ENCODE assay signal across 30 mouse cellular contexts in the genomic region with DNA sequence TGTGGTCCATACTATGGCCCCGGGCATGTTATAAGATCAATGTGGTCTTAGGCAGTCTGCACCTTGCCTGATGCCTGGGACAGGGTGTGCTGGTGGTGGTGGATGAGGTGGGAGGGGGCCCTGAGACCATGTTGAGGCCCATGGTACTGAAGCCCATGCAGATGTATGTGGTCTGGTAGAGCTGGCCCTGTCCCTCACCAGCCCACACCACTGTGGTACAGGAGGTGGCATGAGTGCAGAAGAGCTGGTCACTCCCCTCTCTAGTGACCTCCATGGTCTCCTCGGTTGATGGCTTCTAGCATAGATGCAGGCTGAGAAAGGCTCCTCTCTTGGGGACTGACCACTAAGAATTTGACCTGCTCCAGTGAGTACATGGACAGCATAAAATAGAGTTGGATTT. TPM values are rescaled to one million over a fixed set of nuclear protein-coding genes. Genes with fewer than 3 reads are reported as not detected.
DNase-seq lines count a peak whose midpoint lies in the region; ATAC-seq lines count a peak whose summit lies in the region.
"Had no signal": no experiment of that assay in that cellular context is flagged by ENCODE, and none has a peak within 500 bp of the region (broad histone marks: within the 10 kb centered on the region; RNA-seq: fewer than 3 reads in every experiment).

No protein-coding gene starts in this region.

- H3K4me3 ChIP-seq in forebrain, embryonic 16.5 days (replicated peaks; ENCODE audit: low read length), result no peak overlapping the region
- no peak overlapping the region for H3K4me3 ChIP-seq in forebrain, embryonic 10.5 days
- no peak overlapping the region for H3K4me3 ChIP-seq in kidney, embryonic 15.5 days (replicated peaks)
- H3K4me3 ChIP-seq in midbrain, embryonic 13.5 days (replicated peaks), result no peak overlapping the region
- no peak overlapping the region for H3K4me3 ChIP-seq in midbrain, embryonic 16.5 days (ENCODE audit: low read depth, low read length)
- H3K4me3 ChIP-seq: neural tube, embryonic 12.5 days had no signal

- H3K9me3 ChIP-seq in forebrain, embryonic 16.5 days (ENCODE audit: control insufficient read depth, low read length), result no peaks in the 10 kb centered on the region
- H3K9me3 ChIP-seq in forebrain, embryonic 10.5 days, result 0 out of 2 replicates have a peak, but pooled peaks cover 4% of the 10 kb centered on the region
- no peaks in the 10 kb centered on the region for H3K9me3 ChIP-seq in kidney, embryonic 15.5 days (replicated peaks)
- no peaks in the 10 kb centered on the region for H3K9me3 ChIP-seq in midbrain, embryonic 13.5 days
- H3K9me3 ChIP-seq in midbrain, embryonic 16.5 days (replicated peaks; ENCODE audit: control insufficient read depth, low read length, poor library complexity, severe bottlenecking), result no peaks in the 10 kb centered on the region
- H3K9me3 ChIP-seq: heart, embryonic 13.5 days; neural tube, embryonic 12.5 days had no signal

- no peak for DNase-seq in forebrain, embryonic 10.5 days (ENCODE audit: extremely low spot score, low spot score)
- no peak for DNase-seq in kidney, adult 18-20 months
- DNase-seq: adrenal gland, postnatal 36 days; cerebellum, adult 9-10 months; gastrocnemius, postnatal 10 days; heart, adult 11 months; heart, postnatal 36 days; kidney, postnatal 14 days; liver, postnatal 0 days; retina, postnatal 1 day; right cerebral cortex, postnatal 25 days; spleen, adult 18-20 months; thymus, postnatal 25 days had no signal

- H3K9ac ChIP-seq in forebrain, embryonic 16.5 days (replicated peaks; ENCODE audit: low read depth, low read length), result no peak overlapping the region
- no peak overlapping the region for H3K9ac ChIP-seq in kidney, embryonic 15.5 days
- no peak overlapping the region for H3K9ac ChIP-seq in midbrain, embryonic 13.5 days (replicated peaks)
- no peak overlapping the region for H3K9ac ChIP-seq in midbrain, embryonic 16.5 days (ENCODE audit: low read depth, low read length)
- H3K9ac ChIP-seq: heart, embryonic 13.5 days; liver, postnatal 0 days had no signal

- no peaks in the 10 kb centered on the region for H3K27me3 ChIP-seq in forebrain, embryonic 16.5 days (replicated peaks; ENCODE audit: control insufficient read depth, insufficient read depth, low read length)
- peaks cover 6% of the 10 kb centered on the region; the same call in 1 of the 2 replicates for H3K27me3 ChIP-seq in forebrain, embryonic 10.5 days (ENCODE audit: poor library complexity, severe bottlenecking)
- no peaks in the 10 kb centered on the region for H3K27me3 ChIP-seq in kidney, embryonic 15.5 days
- H3K27me3 ChIP-seq in midbrain, embryonic 13.5 days, result 0 out of 2 replicates have a peak, but pooled peaks cover 2% of the 10 kb centered on the region
- no peaks in the 10 kb centered on the region for H3K27me3 ChIP-seq in midbrain, embryonic 16.5 days (ENCODE audit: control insufficient read depth, insufficient read depth, low read depth, low read length)
- H3K27me3 ChIP-seq: neural tube, embryonic 12.5 days had no signal

- no peak overlapping the region for H3K27ac ChIP-seq in forebrain, embryonic 16.5 days (ENCODE audit: low read length)
- no peak overlapping the region for H3K27ac ChIP-seq in forebrain, embryonic 10.5 days
- no peak overlapping the region for H3K27ac ChIP-seq in kidney, embryonic 15.5 days
- H3K27ac ChIP-seq in midbrain, embryonic 13.5 days, result no peak overlapping the region
- no peak overlapping the region for H3K27ac ChIP-seq in midbrain, embryonic 16.5 days (ENCODE audit: low read length)
- H3K27ac ChIP-seq: heart, embryonic 13.5 days; hindbrain, postnatal 0 days; macrophage; neural tube, embryonic 12.5 days had no signal

- H3K36me3 ChIP-seq in forebrain, embryonic 16.5 days (ENCODE audit: control insufficient read depth, insufficient read depth), result no peaks in the 10 kb centered on the region
- H3K36me3 ChIP-seq in forebrain, embryonic 10.5 days (replicated peaks), result no peaks in the 10 kb centered on the region
- H3K36me3 ChIP-seq in kidney, embryonic 15.5 days, result no peaks in the 10 kb centered on the region
- H3K36me3 ChIP-seq in midbrain, embryonic 13.5 days, result no peaks in the 10 kb centered on the region
- no peaks in the 10 kb centered on the region for H3K36me3 ChIP-seq in midbrain, embryonic 16.5 days (ENCODE audit: control insufficient read depth, insufficient read depth, low read length)
- H3K36me3 ChIP-seq: heart, embryonic 13.5 days; neural tube, embryonic 12.5 days had no signal

- ATAC-seq in forebrain, embryonic 16.5 days, result 0 out of 2 replicates have a peak, but pooled peaks have one; percentile 36
- 0 out of 2 replicates have a peak, but pooled peaks have one; percentile 25 for ATAC-seq in kidney, embryonic 15.5 days (replicated peaks; ENCODE audit: low FRiP score)
- ATAC-seq in midbrain, embryonic 13.5 days, result 0 out of 2 replicates have a peak, but pooled peaks have one; percentile 45
- no peak for ATAC-seq in midbrain, embryonic 16.5 days
- ATAC-seq in megakaryocyte-erythroid progenitor cell, adult 5-6 weeks (replicated peaks; ENCODE audit: low FRiP score, low TSS enrichment, poor library complexity, severe bottlenecking), result 0 out of 2 replicates have a peak, but pooled peaks have one; percentile 41
- ATAC-seq: intestine, embryonic 16.5 days; liver, postnatal 0 days; lung, postnatal 0 days had no signal

- no peaks in the 10 kb centered on the region for H3K4me1 ChIP-seq in forebrain, embryonic 16.5 days (replicated peaks; ENCODE audit: control insufficient read depth, insufficient read depth, low read length)
- H3K4me1 ChIP-seq in forebrain, embryonic 10.5 days, result no peaks in the 10 kb centered on the region
- no peaks in the 10 kb centered on the region for H3K4me1 ChIP-seq in kidney, embryonic 15.5 days
- no peaks in the 10 kb centered on the region for H3K4me1 ChIP-seq in midbrain, embryonic 13.5 days (replicated peaks)
- H3K4me1 ChIP-seq in midbrain, embryonic 16.5 days (ENCODE audit: control insufficient read depth, insufficient read depth, low read length), result no peaks in the 10 kb centered on the region
- H3K4me1 ChIP-seq: neural tube, embryonic 12.5 days had no signal

- 94% methylated on average over 2 of the region's 2 CpGs for WGBS in forebrain, embryonic 16.5 days
- WGBS in forebrain, embryonic 10.5 days, result 85% methylated on average over 2 of the region's 2 CpGs
- WGBS in kidney, embryonic 15.5 days, result 90% methylated on average over 2 of the region's 2 CpGs
- 81% methylated on average over 2 of the region's 2 CpGs for WGBS in midbrain, embryonic 13.5 days
- 84% methylated on average over 2 of the region's 2 CpGs for WGBS in midbrain, embryonic 16.5 days

- no peak overlapping the region for H3K4me2 ChIP-seq in forebrain, embryonic 16.5 days (ENCODE audit: low read length)
- H3K4me2 ChIP-seq in kidney, embryonic 15.5 days, result no peak overlapping the region
- no peak overlapping the region for H3K4me2 ChIP-seq in midbrain, embryonic 13.5 days (replicated peaks)
- H3K4me2 ChIP-seq in midbrain, embryonic 16.5 days (ENCODE audit: low read length), result no peak overlapping the region
- H3K4me2 ChIP-seq: liver, embryonic 11.5 days had no signal

RNA-seq across cellular contexts. Expression of gene Thumpd1, which starts 18.3 kb away (rescaled TPM):
- polyA plus RNA-seq in forebrain, embryonic 16.5 days (2015; fragmentation: Nextera tagmentation; extraction: Ambion mirVana), result 96.6 and 103 TPM in 2 replicates
- polyA plus RNA-seq in forebrain, embryonic 10.5 days (2016; fragmentation: Nextera tagmentation; extraction: Ambion mirVana), result 101 and 108 TPM in 2 replicates
- polyA plus RNA-seq in kidney, embryonic 15.5 days (2015; fragmentation: Nextera tagmentation; extraction: Ambion mirVana), result 77.0 and 80.1 TPM in 2 replicates
- 85.1 and 90.5 TPM in 2 replicates for polyA plus RNA-seq in midbrain, embryonic 13.5 days (2015; fragmentation: Nextera tagmentation; extraction: Ambion mirVana)
- polyA plus RNA-seq in midbrain, embryonic 16.5 days (2015; fragmentation: Nextera tagmentation; extraction: Ambion mirVana), result 85.8 and 89.6 TPM in 2 replicates
- 41.2 and 48.7 TPM in 2 replicates for total RNA-seq in megakaryocyte-erythroid progenitor cell, adult 5-6 weeks (2014; fragmentation: Nextera tagmentation)
- 135 and 168 TPM in 2 replicates for total RNA-seq in megakaryocyte-erythroid progenitor cell, adult 5-6 weeks (2017)

RNA-seq across cellular contexts. Expression of gene Acsm3, which starts 21.8 kb away (rescaled TPM):
- polyA plus RNA-seq in forebrain, embryonic 16.5 days (2015; fragmentation: Nextera tagmentation; extraction: Ambion mirVana), result not detected in 2 replicates
- 0.10 and 0.15 TPM in 2 replicates for polyA plus RNA-seq in forebrain, embryonic 10.5 days (2016; fragmentation: Nextera tagmentation; extraction: Ambion mirVana)
- 0.61 and 1.3 TPM in 2 replicates for polyA plus RNA-seq in kidney, embryonic 15.5 days (2015; fragmentation: Nextera tagmentation; extraction: Ambion mirVana)
- 0.11 and 0.12 TPM in 2 replicates for polyA plus RNA-seq in midbrain, embryonic 13.5 days (2015; fragmentation: Nextera tagmentation; extraction: Ambion mirVana)
- polyA plus RNA-seq in midbrain, embryonic 16.5 days (2015; fragmentation: Nextera tagmentation; extraction: Ambion mirVana), result 0.15 TPM in 1 of 2 replicates, not detected in the other
- total RNA-seq in megakaryocyte-erythroid progenitor cell, adult 5-6 weeks (2014; fragmentation: Nextera tagmentation), result not detected in 2 replicates
- 0.23 TPM in 1 of 2 replicates, not detected in the other for total RNA-seq in megakaryocyte-erythroid progenitor cell, adult 5-6 weeks (2017)
- total RNA-seq: ES-E14; hindbrain, postnatal 0 days; layer of hippocampus, adult 18-20 months; layer of hippocampus, postnatal 25 days had no signal
- polyA plus RNA-seq: forebrain, embryonic 14.5 days; heart, embryonic 13.5 days; lung, postnatal 0 days; macrophage had no signal

RNA-seq across cellular contexts. Expression of gene Acsm4, which starts 49.1 kb away (rescaled TPM):
- polyA plus RNA-seq in forebrain, embryonic 16.5 days (2015; fragmentation: Nextera tagmentation; extraction: Ambion mirVana), result 0.09 TPM in 1 of 2 replicates, not detected in the other
- polyA plus RNA-seq in forebrain, embryonic 10.5 days (2016; fragmentation: Nextera tagmentation; extraction: Ambion mirVana), result 0.14 and 0.19 TPM in 2 replicates
- polyA plus RNA-seq in kidney, embryonic 15.5 days (2015; fragmentation: Nextera tagmentation; extraction: Ambion mirVana), result not detected in 2 replicates
- not detected in 2 replicates for polyA plus RNA-seq in midbrain, embryonic 13.5 days (2015; fragmentation: Nextera tagmentation; extraction: Ambion mirVana)
- not detected in 2 replicates for polyA plus RNA-seq in midbrain, embryonic 16.5 days (2015; fragmentation: Nextera tagmentation; extraction: Ambion mirVana)
- not detected in 2 replicates for total RNA-seq in megakaryocyte-erythroid progenitor cell, adult 5-6 weeks (2014; fragmentation: Nextera tagmentation)
- total RNA-seq in megakaryocyte-erythroid progenitor cell, adult 5-6 weeks (2017), result not detected in 2 replicates
- total RNA-seq: adrenal gland, postnatal 36 days; gastrocnemius, postnatal 10 days; heart, postnatal 36 days; hindbrain, postnatal 0 days; layer of hippocampus, adult 18-20 months; layer of hippocampus, postnatal 25 days had no signal
- polyA plus RNA-seq: forebrain, embryonic 14.5 days; heart, embryonic 13.5 days; hindbrain, postnatal 0 days; intestine, embryonic 16.5 days; limb, embryonic 11.5 days; liver, embryonic 11.5 days; liver, postnatal 0 days; lung, postnatal 0 days; macrophage; neural tube, embryonic 12.5 days had no signal

RNA-seq across cellular contexts. Expression of gene Rexo5, which starts 54.9 kb away (rescaled TPM):
- 10.8 and 14.2 TPM in 2 replicates for polyA plus RNA-seq in forebrain, embryonic 16.5 days (2015; fragmentation: Nextera tagmentation; extraction: Ambion mirVana)
- polyA plus RNA-seq in forebrain, embryonic 10.5 days (2016; fragmentation: Nextera tagmentation; extraction: Ambion mirVana), result 25.5 and 27.3 TPM in 2 replicates
- polyA plus RNA-seq in kidney, embryonic 15.5 days (2015; fragmentation: Nextera tagmentation; extraction: Ambion mirVana), result 21.1 and 29.9 TPM in 2 replicates
- polyA plus RNA-seq in midbrain, embryonic 13.5 days (2015; fragmentation: Nextera tagmentation; extraction: Ambion mirVana), result 14.9 and 15.8 TPM in 2 replicates
- 8.4 and 8.8 TPM in 2 replicates for polyA plus RNA-seq in midbrain, embryonic 16.5 days (2015; fragmentation: Nextera tagmentation; extraction: Ambion mirVana)
- 68.4 and 72.0 TPM in 2 replicates for total RNA-seq in megakaryocyte-erythroid progenitor cell, adult 5-6 weeks (2014; fragmentation: Nextera tagmentation)
- total RNA-seq in megakaryocyte-erythroid progenitor cell, adult 5-6 weeks (2017), result 44.8 and 45.8 TPM in 2 replicates

RNA-seq across cellular contexts. Expression of gene Eri2, which starts 55.0 kb away (rescaled TPM):
- polyA plus RNA-seq in forebrain, embryonic 16.5 days (2015; fragmentation: Nextera tagmentation; extraction: Ambion mirVana), result 23.1 and 25.6 TPM in 2 replicates
- polyA plus RNA-seq in forebrain, embryonic 10.5 days (2016; fragmentation: Nextera tagmentation; extraction: Ambion mirVana), result 34.6 and 36.0 TPM in 2 replicates
- polyA plus RNA-seq in kidney, embryonic 15.5 days (2015; fragmentation: Nextera tagmentation; extraction: Ambion mirVana), result 24.8 and 26.1 TPM in 2 replicates
- polyA plus RNA-seq in midbrain, embryonic 13.5 days (2015; fragmentation: Nextera tagmentation; extraction: Ambion mirVana), result 22.7 and 23.3 TPM in 2 replicates
- polyA plus RNA-seq in midbrain, embryonic 16.5 days (2015; fragmentation: Nextera tagmentation; extraction: Ambion mirVana), result 16.5 and 18.3 TPM in 2 replicates
- 23.0 and 32.7 TPM in 2 replicates for total RNA-seq in megakaryocyte-erythroid progenitor cell, adult 5-6 weeks (2014; fragmentation: Nextera tagmentation)
- total RNA-seq in megakaryocyte-erythroid progenitor cell, adult 5-6 weeks (2017), result 19.5 and 20.3 TPM in 2 replicates
